Mouse (Mus musculus) myocyte (in vitro differentiated cells): Measurements from ENCODE around the gene Vmn1r54. TPM values are rescaled to one million over a fixed set of nuclear protein-coding genes. Genes with fewer than 3 reads are reported as not detected.

Source experiments
- H3K27me3 ChIP-seq: one replicate; pipeline ENCODE4 v1.6.1; 2011; ENCODE audit not compliant: control insufficient read depth, insufficient read depth, insufficient read length
- H3K36me3 ChIP-seq: one replicate; pipeline ENCODE4 v1.6.1; 2011; ENCODE audit not compliant: control insufficient read depth, insufficient read depth
- H3K4me2 ChIP-seq: one replicate; pipeline ENCODE4 v1.6.1; 2011; ENCODE audit warnings: low read depth, control low read depth
- H3K4me3 ChIP-seq: one replicate; pipeline ENCODE4 v1.5.1; 2011; ENCODE audit warnings: mild to moderate bottlenecking, control low read depth, moderate library complexity
- H3K79me2 ChIP-seq: one replicate; pipeline ENCODE4 v1.6.1; 2011; ENCODE audit not compliant: control insufficient read depth, insufficient read depth
- H3ac ChIP-seq: one replicate; pipeline ENCODE4 v1.6.1; 2011; ENCODE audit not compliant: control insufficient read depth, insufficient read length
- CEBPB ChIP-seq: IDR thresholded peaks from 2 replicates; pipeline ENCODE4 v1.6.1; 2011; ENCODE audit warnings: mild to moderate bottlenecking, moderate library complexity; ENCODE audit not compliant: poor library complexity, insufficient read depth, severe bottlenecking
- E2F4 ChIP-seq: IDR thresholded peaks from one replicate; pipeline ENCODE4 v1.6.1; 2011; ENCODE audit warnings: mild to moderate bottlenecking, control low read depth, moderate library complexity; ENCODE audit not compliant: insufficient read depth
- MAX ChIP-seq: IDR thresholded peaks from one replicate; pipeline ENCODE4 v1.6.1; 2011; ENCODE audit warnings: low read depth, mild to moderate bottlenecking, control low read depth
- MYOD1 ChIP-seq, 3 experiments: IDR thresholded peaks; one replicate each; pipeline ENCODE4 v1.6.1; 2011; ENCODE audit warnings: control low read depth in 2 of 3, low read depth in 2 of 3, mild to moderate bottlenecking in 2 of 3, moderate library complexity in 1 of 3; ENCODE audit not compliant: insufficient read length in 2 of 3, control insufficient read depth in 1 of 3
- MYOG ChIP-seq, 3 experiments: IDR thresholded peaks; one replicate each; pipeline ENCODE4 v1.6.1; 2011; ENCODE audit warnings: control low read depth in 2 of 3, low read depth in 2 of 3, mild to moderate bottlenecking in 2 of 3; ENCODE audit not compliant: insufficient read length in 2 of 3, control insufficient read depth in 1 of 3, insufficient read depth in 1 of 3
- POLR2A ChIP-seq: IDR thresholded peaks from one replicate; pipeline ENCODE4 v1.6.1; 2011; ENCODE audit warnings: low read depth, mild to moderate bottlenecking, control low read depth, moderate library complexity; ENCODE audit not compliant: insufficient read length
- POLR2AphosphoS2 ChIP-seq: IDR thresholded peaks from one replicate; pipeline ENCODE4 v1.6.1; 2011; ENCODE audit warnings: low read depth, control low read depth; ENCODE audit not compliant: insufficient read length
- REST ChIP-seq: IDR thresholded peaks from one replicate; pipeline ENCODE4 v1.6.1; 2011; ENCODE audit warnings: mild to moderate bottlenecking, control low read depth, moderate library complexity; ENCODE audit not compliant: insufficient read depth, insufficient read length
- SRF ChIP-seq: IDR thresholded peaks from one replicate; pipeline ENCODE4 v1.6.1; 2011; ENCODE audit warnings: low read depth; ENCODE audit not compliant: control insufficient read depth, insufficient read length
- TCF12 ChIP-seq: IDR thresholded peaks from one replicate; pipeline ENCODE4 v1.6.1; 2011; ENCODE audit warnings: mild to moderate bottlenecking, control low read depth; ENCODE audit not compliant: poor library complexity, insufficient read depth, severe bottlenecking
- TCF3 ChIP-seq: IDR thresholded peaks from one replicate; pipeline ENCODE4 v1.6.1; 2011; ENCODE audit warnings: low read depth, control low read depth; ENCODE audit not compliant: insufficient read length
- USF1 ChIP-seq: IDR thresholded peaks from one replicate; pipeline ENCODE4 v1.6.1; 2011; ENCODE audit warnings: low read depth, mild to moderate bottlenecking, control low read depth, moderate library complexity
- polyA plus RNA-seq: library from polyadenylated mRNA; unstranded; fragments of >200 nt; fragmentation: generic; extraction: Trizol; gene quantifications from one replicate; pipeline ENCODE4 v1.2.1, GENCODE M21; 2012; ENCODE audit warnings: missing spikeins

Gene Vmn1r54
- polyA plus RNA-seq, 1 experiment, result not detected

GRCm38 (mm10) chr6:90288265-90288664, 42.2 kb downstream of the Vmn1r54 start:
- Histone ChIP-seq H3K27me3 (no peaks in the 10 kb centered on the region), H3K4me3 (no peak overlapping the region), H3K4me2 (no peak overlapping the region), H3K36me3 (no peaks in the 10 kb centered on the region), H3K79me2 (no peaks in the 10 kb centered on the region), H3ac (no peak overlapping the region)
- no peak for TF ChIP-seq USF1
- no peak for TF ChIP-seq SRF
- TF ChIP-seq POLR2A, result no peak
- no peak for TF ChIP-seq POLR2AphosphoS2
- TF ChIP-seq MYOG (IDR thresholded peaks at IDR 0.05; ENCODE audit: control insufficient read depth in 1 of 3, insufficient read depth in 1 of 3, insufficient read length in 2 of 3, low read depth in 2 of 3), result no peak
- TF ChIP-seq CEBPB, result no peak
- no peak for TF ChIP-seq TCF3
- no peak for TF ChIP-seq MAX
- TF ChIP-seq E2F4, result no peak

- Histone ChIP-seq H3K4me3 (no peak within 1 kb of the TSS), H3K79me2 (no peaks in the 10 kb centered on the region), H3K4me2 (no peak within 1 kb of the TSS), H3ac (no peak within 1 kb of the TSS), H3K27me3 (no peaks in the 10 kb centered on the region), H3K36me3 (no peaks in the 10 kb centered on the region)
- TF ChIP-seq POLR2AphosphoS2 (no peak), TCF12 (no peak), MYOG (IDR thresholded peaks at IDR 0.05; ENCODE audit: control insufficient read depth in 1 of 3, insufficient read depth in 1 of 3, insufficient read length in 2 of 3, low read depth in 2 of 3) (no peak), POLR2A (no peak), E2F4 (no peak), REST (no peak), CEBPB (no peak), MYOD1 (IDR thresholded peaks at IDR 0.05; ENCODE audit: control insufficient read depth in 1 of 3, insufficient read length in 2 of 3, low read depth in 2 of 3) (no peak), MAX (no peak), SRF (no peak), TCF3 (no peak), USF1 (no peak)
Observed at GRCm38 (mm10) chr6:90300919-90301318, 54.8 kb downstream of the Vmn1r54 start, which contains the start of gene BC048671. TSS of gene BC048671 (plus strand) at chr6:90301219.

- H3K27me3 ChIP-seq, result no peaks in the 10 kb centered on the region
- TF ChIP-seq SRF, result no peak
- TF ChIP-seq USF1, result no peak
- no peak for TF ChIP-seq POLR2AphosphoS2
- TF ChIP-seq TCF3, result no peak
- no peak for TF ChIP-seq MAX
- TF ChIP-seq MYOG (IDR thresholded peaks at IDR 0.05; ENCODE audit: control insufficient read depth in 1 of 3, insufficient read depth in 1 of 3, insufficient read length in 2 of 3, low read depth in 2 of 3), result no peak
- TF ChIP-seq E2F4, result no peak
- TF ChIP-seq REST, result no peak
- TF ChIP-seq MYOD1 (IDR thresholded peaks at IDR 0.05; ENCODE audit: control insufficient read depth in 1 of 3, insufficient read length in 2 of 3, low read depth in 2 of 3), result no peak
- no peak for TF ChIP-seq CEBPB
- TF ChIP-seq POLR2A, result no peak
- TF ChIP-seq TCF12, result no peak
- no peak overlapping the region for H3K4me2 ChIP-seq
- no peaks in the 10 kb centered on the region for H3K79me2 ChIP-seq
- H3K4me3 ChIP-seq, result no peak overlapping the region
- H3K36me3 ChIP-seq, result no peaks in the 10 kb centered on the region
- H3ac ChIP-seq, result no peak overlapping the region
Observed at GRCm38 (mm10) chr6:90306315-90306975, 60.3 kb downstream of the Vmn1r54 start.

- TF ChIP-seq POLR2A (no peak), MYOG (IDR thresholded peaks at IDR 0.05; ENCODE audit: control insufficient read depth in 1 of 3, insufficient read depth in 1 of 3, insufficient read length in 2 of 3, low read depth in 2 of 3) (peak in 1 of 3 experiments; percentile 40), SRF (no peak), TCF12 (no peak)
- Histone ChIP-seq H3ac (no peak overlapping the region), H3K36me3 (no peaks in the 10 kb centered on the region), H3K79me2 (no peaks in the 10 kb centered on the region), H3K4me3 (no peak overlapping the region), H3K4me2 (no peak overlapping the region), H3K27me3 (no peaks in the 10 kb centered on the region)
Observed at GRCm38 (mm10) chr6:90308839-90309778, 63.0 kb downstream of the Vmn1r54 start.

GRCm38 (mm10) chr6:90315961-90316360, 69.9 kb downstream of the Vmn1r54 start:
- H3K36me3 ChIP-seq, result no peaks in the 10 kb centered on the region
- TF ChIP-seq MYOG (IDR thresholded peaks at IDR 0.05; ENCODE audit: control insufficient read depth in 1 of 3, insufficient read depth in 1 of 3, insufficient read length in 2 of 3, low read depth in 2 of 3) (no peak), USF1 (no peak), MAX (no peak), POLR2A (no peak), TCF12 (no peak), TCF3 (no peak), REST (no peak), CEBPB (no peak), E2F4 (no peak), POLR2AphosphoS2 (no peak), MYOD1 (IDR thresholded peaks at IDR 0.05; ENCODE audit: control insufficient read depth in 1 of 3, insufficient read length in 2 of 3, low read depth in 2 of 3) (no peak), SRF (no peak)
- no peaks in the 10 kb centered on the region for H3K79me2 ChIP-seq
- no peaks in the 10 kb centered on the region for H3K27me3 ChIP-seq
- no peak overlapping the region for H3ac ChIP-seq
- no peak overlapping the region for H3K4me3 ChIP-seq
- H3K4me2 ChIP-seq, result no peak overlapping the region
